Mouse (Mus musculus) spleen, adult 2 months (tissue): ENCODE results near the gene Gm4567.
"Not testable (repeated sequence)": the region's sequence is repeated elsewhere in the genome, so short reads cannot be mapped to it uniquely, and the experiment has no call there.

Source experiments
- CTCF ChIP-seq: fragments of 200-500 bp; IDR thresholded peaks from 2 replicates; pipeline ENCODE4 v1.5.1; 2011; ENCODE audit warnings: mild to moderate bottlenecking, inconsistent platforms; ENCODE audit not compliant: insufficient read depth, insufficient read length, insufficient replicate concordance; ENCODE audit errors: extremely low read depth
- POLR2A ChIP-seq: fragments of 200-500 bp; IDR thresholded peaks from 2 replicates; pipeline ENCODE4 v1.6.1; 2011; ENCODE audit warnings: low read depth, low read length, inconsistent platforms

DNA sequence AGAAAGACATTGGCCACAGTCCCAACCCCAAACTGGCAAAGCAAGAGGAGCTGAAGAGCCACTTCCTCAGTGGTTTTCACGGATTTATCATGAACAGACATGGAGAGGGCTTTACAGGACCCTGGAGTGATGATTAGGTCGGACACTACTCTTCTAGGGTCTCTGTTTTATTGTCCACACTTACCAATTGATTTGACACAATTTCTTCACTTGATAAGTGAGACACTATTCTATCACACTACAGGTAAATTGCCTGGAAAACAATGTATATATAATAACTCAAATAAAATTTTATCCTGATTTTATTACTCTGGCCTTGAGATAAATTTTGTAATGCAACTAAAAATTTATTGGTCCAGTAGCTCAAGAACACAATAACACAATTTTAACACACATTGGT is 27.3 kb downstream of the Gm4567 start, which contains the start of gene Gm8693:
- not testable (repeated sequence) for TF ChIP-seq CTCF, POLR2A
